Mouse (Mus musculus) left cerebral cortex, adult 6 months (tissue): ENCODE measurements around the gene Foxf2. TPM values are rescaled to one million over a fixed set of nuclear protein-coding genes. Genes with fewer than 3 reads are reported as not detected.

Experiments used
- long read RNA-seq, 2 experiments: library from polyadenylated mRNA; unstranded; transcript quantifications; one replicate each; pipeline ENCODE4 v2.0.0; 2019 to 2020
- polyA plus RNA-seq: library from polyadenylated mRNA; unstranded; fragments of <200 nt; fragmentation: Nextera tagmentation; gene quantifications from 2 replicates; pipeline ENCODE4 v1.2.3, GENCODE M21; 2021

Foxf2 gene
- 0.43 and 2.6 TPM in 2 replicates for polyA plus RNA-seq
- long read RNA-seq, experiment 1, partial matches to known transcripts: 0 of 1 reads
- long read RNA-seq, experiment 1, other reads (novel, unspliced or antisense): 0 of 1 reads
- long read RNA-seq, experiment 2: 0 reads

DNA sequence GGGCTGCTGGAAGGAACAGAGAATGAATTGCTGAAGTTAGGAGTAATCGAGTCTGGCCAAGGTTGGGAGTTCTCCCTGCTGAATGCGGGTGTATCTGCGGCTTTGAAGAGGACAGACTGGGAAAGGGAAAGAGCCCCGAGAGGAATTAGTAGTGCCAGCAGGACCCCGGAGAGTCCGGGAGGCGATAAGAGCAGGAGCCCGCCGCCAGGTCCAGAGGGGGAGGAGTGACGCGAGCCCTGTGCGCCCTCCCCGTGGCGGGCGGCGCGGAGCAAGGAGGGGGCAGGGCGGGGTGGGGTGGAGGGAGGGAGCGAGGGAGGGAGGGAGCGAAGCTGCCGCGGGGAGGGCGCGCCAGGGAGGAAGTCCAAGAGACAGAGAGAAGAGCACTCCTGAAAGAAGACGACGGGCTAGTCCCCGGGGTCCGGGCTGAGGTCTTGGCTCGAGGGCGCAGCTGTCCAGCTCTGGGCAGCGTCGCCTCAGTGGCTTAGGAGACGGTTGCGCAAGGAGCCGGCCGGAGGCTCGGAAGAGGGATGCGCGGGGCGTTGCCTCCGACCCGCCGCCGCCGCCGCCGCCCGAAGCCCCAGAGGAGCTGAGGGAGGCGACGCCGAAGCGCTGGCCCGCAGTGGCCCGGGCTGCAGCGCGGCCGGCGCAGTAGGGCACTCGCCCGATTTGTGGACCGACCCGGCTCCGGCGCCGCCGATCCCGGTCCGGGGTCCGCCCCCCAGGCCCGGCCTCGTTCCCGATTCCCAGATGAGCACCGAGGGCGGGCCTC, at the start of gene Foxf2:
Foxf2 (plus strand) TSS at position 484 of the 769 bp plus-strand sequence.

Other genes starting within 250 kb of the Foxf2 start
- 0.48 and 2.0 TPM in 2 replicates for gene Foxq1, start 69.7 kb upstream of the Foxf2 start, polyA plus RNA-seq
- gene A530084C06Rik, start 66.5 kb upstream of the Foxf2 start, polyA plus RNA-seq: not detected in 2 replicates
- gene Foxc1, start 180.8 kb downstream of the Foxf2 start, polyA plus RNA-seq: 0.22 and 0.54 TPM in 2 replicates